Mouse (Mus musculus) forebrain, postnatal 0 days (tissue): Measurements from ENCODE around the gene Ptcd3. TPM values are rescaled to one million over a fixed set of nuclear protein-coding genes. Genes with fewer than 3 reads are reported as not detected.

ENCODE experiments used
- ATAC-seq: fragments of 200-750 bp; cut with Nextera tagmentation; 2 replicates; pipeline ENCODE4 v1.8.0; 2017; ENCODE audit warnings: mild to moderate bottlenecking, moderate library complexity
- DNase-seq: peaks from one replicate; pipeline ENCODE4 v3.0.0-alpha.2; 2015
- H3K27ac ChIP-seq: fragments of 300-500 bp; sonication (generic); 2 replicates; pipeline ENCODE4 v1.5.1; 2014; ENCODE audit warnings: low read depth, mild to moderate bottlenecking, antibody characterized with exemption, low read length, moderate library complexity, mixed read lengths
- H3K27me3 ChIP-seq: fragments of 300-500 bp; sonication (generic); 2 replicates; pipeline ENCODE4 v1.6.1; 2014; ENCODE audit warnings: mild to moderate bottlenecking, low read length, mixed read lengths; ENCODE audit not compliant: insufficient read depth
- H3K36me3 ChIP-seq: fragments of 300-500 bp; sonication (generic); 2 replicates; pipeline ENCODE4 v1.6.1; 2014; ENCODE audit warnings: mild to moderate bottlenecking, moderate library complexity; ENCODE audit not compliant: insufficient read depth
- H3K4me1 ChIP-seq: fragments of 300-500 bp; sonication (generic); 2 replicates; pipeline ENCODE4 v1.6.1; 2014; ENCODE audit warnings: antibody characterized with exemption; ENCODE audit not compliant: insufficient read depth
- H3K4me2 ChIP-seq: fragments of 300-500 bp; sonication (generic); 2 replicates; pipeline ENCODE4 v1.6.1; 2014; ENCODE audit warnings: low read depth, mild to moderate bottlenecking, moderate library complexity
- H3K4me3 ChIP-seq: fragments of 300-500 bp; sonication (generic); 2 replicates; pipeline ENCODE4 v1.5.1; 2014; ENCODE audit warnings: low read depth, low read length, mixed read lengths
- H3K9ac ChIP-seq: fragments of 300-500 bp; sonication (generic); 2 replicates; pipeline ENCODE4 v1.6.1; 2014; ENCODE audit warnings: mild to moderate bottlenecking
- H3K9me3 ChIP-seq: fragments of 300-500 bp; sonication (generic); 2 replicates; pipeline ENCODE4 v1.6.1; 2016; ENCODE audit warnings: low read length
- CTCF ChIP-seq: sonication (generic); IDR thresholded peaks from 2 replicates; pipeline ENCODE4 v1.5.1; 2016; ENCODE audit warnings: antibody characterized with exemption, control low read depth, low read depth
- WGBS: fragments of 180-500 bp; shearing (Covaris S2); extraction: QIAGEN DNeasy Blood & Tissue Kit; methylation state at CpG from one replicate; pipeline ENCODE4 v1.1.7; 2014; 5-methylcytosine and 5-hydroxymethylcytosine counted together
- polyA plus RNA-seq: library from polyadenylated mRNA; unstranded; fragments of >200 nt; fragmentation: Nextera tagmentation; extraction: Ambion mirVana; gene quantifications from 2 replicates; pipeline ENCODE4 v1.2.1, GENCODE M21; 2015
- total RNA-seq: library from RNA; depleted of rRNA; stranded (reverse); fragments of >200 nt; gene quantifications from 2 replicates; pipeline ENCODE4 v1.2.3, GENCODE M21; 2014; rRNA removed

The Ptcd3 gene
- total RNA-seq (80.7 and 91.1 TPM in 2 replicates), polyA plus RNA-seq (54.0 and 63.5 TPM in 2 replicates)

GRCm38 (mm10) chr6:71908481-71909381 lies at the start of gene Ptcd3, which contains the start of gene Polr1a:
Ptcd3 (minus strand) TSS chr6:71908750.
Polr1a (plus strand) TSS chr6:71909053.
- peak within 1 kb of the TSS; percentile 59 for H3K9ac ChIP-seq
- ATAC-seq = peak; percentile 95
- no peaks in the 10 kb centered on the region for H3K27me3 ChIP-seq
- H3K27ac ChIP-seq = peak within 1 kb of the TSS; percentile 64
- no peaks in the 10 kb centered on the region for H3K9me3 ChIP-seq
- peaks cover 19% of the 10 kb centered on the region for H3K36me3 ChIP-seq
- H3K4me1 ChIP-seq = peaks cover 3% of the 10 kb centered on the region; the same call in 1 of the 2 replicates
- peak; percentile 98 for DNase-seq
- H3K4me3 ChIP-seq = peak within 1 kb of the TSS; percentile 67
- WGBS = under 1% methylated on average over 58 of the region's 58 CpGs
- peak within 1 kb of the TSS; percentile 55 for H3K4me2 ChIP-seq
- peak; percentile 15; the same call in 1 of the 2 replicates for TF ChIP-seq CTCF

GRCm38 (mm10) chr6:71951192-71951591 lies 42.6 kb upstream of the Ptcd3 start:
- WGBS = 92% methylated on average over 5 of the region's 5 CpGs
- H3K36me3 ChIP-seq = peaks cover 57% of the 10 kb centered on the region
- no peak overlapping the region for H3K4me3 ChIP-seq
- H3K27me3 ChIP-seq = no peaks in the 10 kb centered on the region
- H3K9ac ChIP-seq = no peak overlapping the region
- TF ChIP-seq CTCF = no peak
- no peak overlapping the region for H3K4me2 ChIP-seq
- H3K9me3 ChIP-seq = no peaks in the 10 kb centered on the region
- no peak for ATAC-seq
- no peak overlapping the region for H3K27ac ChIP-seq
- no peak for DNase-seq
- no peaks in the 10 kb centered on the region for H3K4me1 ChIP-seq

DNA sequence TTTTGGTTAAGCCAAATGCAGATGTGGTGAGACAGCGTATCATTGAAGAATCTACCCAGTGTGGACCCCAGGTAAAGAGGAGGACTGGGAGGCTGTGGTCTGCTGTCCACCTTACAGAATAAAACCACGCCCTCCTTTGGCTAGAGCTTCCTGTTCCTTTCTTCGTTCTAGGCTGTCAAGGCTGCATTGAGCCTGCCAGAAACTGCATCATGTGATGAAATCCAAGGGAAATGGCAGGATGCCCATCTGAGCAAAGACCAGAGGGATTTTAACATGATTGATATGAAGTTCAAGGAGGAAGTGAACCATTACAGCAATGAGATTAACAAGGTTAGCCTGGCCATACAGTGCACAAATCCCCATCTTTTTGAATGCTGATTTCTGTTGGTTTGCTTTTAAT lies 42.0 kb upstream of the Ptcd3 start:
- no peak overlapping the region for H3K27ac ChIP-seq
- ATAC-seq (no peak), DNase-seq (no peak)
- H3K9me3 ChIP-seq = no peaks in the 10 kb centered on the region
- H3K4me3 ChIP-seq = no peak overlapping the region
- H3K36me3 ChIP-seq = peaks cover 57% of the 10 kb centered on the region
- H3K4me1 ChIP-seq = no peaks in the 10 kb centered on the region
- no peaks in the 10 kb centered on the region for H3K27me3 ChIP-seq
- WGBS = 80% methylated on average over 3 of the region's 3 CpGs
- no peak overlapping the region for H3K4me2 ChIP-seq
- H3K9ac ChIP-seq = no peak overlapping the region
- no peak for TF ChIP-seq CTCF

DNA sequence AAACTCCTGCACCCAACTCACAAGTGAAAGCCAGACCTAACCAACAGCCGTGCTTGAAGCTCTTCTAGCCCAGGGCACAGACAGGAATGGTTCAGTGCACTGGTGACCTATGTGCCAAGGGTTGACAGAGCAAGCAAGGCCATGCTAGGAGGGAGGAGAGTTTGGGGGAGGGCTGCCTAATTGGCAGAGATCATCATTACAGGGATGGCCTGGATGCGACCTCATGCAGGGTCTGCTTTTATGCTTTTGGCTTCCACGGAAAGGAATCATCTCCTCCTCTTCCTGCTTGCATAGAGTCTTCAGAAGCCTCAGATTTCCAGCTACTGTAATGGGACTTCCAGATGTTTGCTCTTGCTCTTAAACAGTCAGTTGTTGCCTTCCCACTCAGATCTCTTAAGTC lies 41.2 kb upstream of the Ptcd3 start:
- H3K4me3 ChIP-seq = no peak overlapping the region
- no peaks in the 10 kb centered on the region for H3K9me3 ChIP-seq
- no peak for ATAC-seq
- H3K27ac ChIP-seq = no peak overlapping the region
- H3K4me2 ChIP-seq = no peak overlapping the region
- no peak for TF ChIP-seq CTCF
- no peaks in the 10 kb centered on the region for H3K4me1 ChIP-seq
- DNase-seq = no peak
- H3K36me3 ChIP-seq = peaks cover 55% of the 10 kb centered on the region
- no peak overlapping the region for H3K9ac ChIP-seq
- H3K27me3 ChIP-seq = no peaks in the 10 kb centered on the region
- 70% methylated on average over 3 of the region's 3 CpGs for WGBS

DNA sequence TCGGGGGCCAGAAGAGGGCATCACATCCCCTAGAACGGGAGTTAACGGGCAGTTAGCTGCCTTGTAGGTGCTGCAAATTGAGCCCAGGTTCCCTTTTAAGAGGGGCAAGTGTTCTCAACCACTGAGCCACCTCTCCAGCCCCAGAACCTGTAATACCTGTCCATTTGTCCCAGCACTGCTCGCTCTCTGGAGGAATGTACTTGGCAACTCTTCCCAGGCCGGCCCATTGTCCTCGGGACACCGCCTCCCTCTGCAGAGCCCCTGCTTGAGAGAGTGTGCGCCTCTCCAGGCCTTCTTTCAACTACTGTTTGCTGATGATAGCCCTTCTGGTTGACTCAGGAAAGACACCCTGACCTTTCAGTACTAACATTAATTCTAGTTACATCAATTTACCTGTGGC lies 37.6 kb upstream of the Ptcd3 start:
- H3K4me3 ChIP-seq = no peak overlapping the region
- H3K9ac ChIP-seq = no peak overlapping the region
- WGBS = 96% methylated on average over 8 of the region's 8 CpGs
- no peaks in the 10 kb centered on the region for H3K9me3 ChIP-seq
- TF ChIP-seq CTCF = 0 out of 2 replicates have a peak, but pooled peaks have one; percentile 7
- no peak overlapping the region for H3K27ac ChIP-seq
- H3K36me3 ChIP-seq = peaks cover 37% of the 10 kb centered on the region
- H3K4me2 ChIP-seq = no peak overlapping the region
- no peaks in the 10 kb centered on the region for H3K27me3 ChIP-seq
- DNase-seq = no peak
- ATAC-seq = no peak
- no peaks in the 10 kb centered on the region for H3K4me1 ChIP-seq

DNA sequence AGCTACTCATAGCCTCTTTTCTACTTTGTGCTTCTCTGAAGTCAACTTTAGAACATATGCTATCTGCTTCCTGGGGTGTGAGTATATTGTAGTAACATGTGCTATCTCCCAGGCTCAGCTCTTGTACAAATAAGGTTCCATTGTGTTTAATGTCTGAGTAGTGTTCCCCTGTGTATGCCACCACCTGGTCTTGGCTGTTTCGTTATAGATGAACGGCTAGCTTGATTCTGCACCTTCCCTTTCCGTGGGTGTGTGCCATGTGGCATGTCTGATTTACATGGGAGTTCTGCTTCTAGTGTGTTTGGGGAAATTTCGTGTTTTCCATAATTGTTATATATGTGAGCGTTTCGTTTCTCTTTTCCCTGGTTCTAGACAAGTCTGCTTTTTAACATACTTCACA lies 36.6 kb upstream of the Ptcd3 start:
- H3K9ac ChIP-seq = no peak overlapping the region
- H3K4me2 ChIP-seq = no peak overlapping the region
- 94% methylated on average over 6 of the region's 6 CpGs for WGBS
- no peaks in the 10 kb centered on the region for H3K27me3 ChIP-seq
- TF ChIP-seq CTCF = no peak
- H3K4me1 ChIP-seq = no peaks in the 10 kb centered on the region
- no peaks in the 10 kb centered on the region for H3K9me3 ChIP-seq
- no peak overlapping the region for H3K4me3 ChIP-seq
- DNase-seq (no peak), ATAC-seq (no peak)
- no peak overlapping the region for H3K27ac ChIP-seq
- H3K36me3 ChIP-seq = peaks cover 38% of the 10 kb centered on the region

DNA sequence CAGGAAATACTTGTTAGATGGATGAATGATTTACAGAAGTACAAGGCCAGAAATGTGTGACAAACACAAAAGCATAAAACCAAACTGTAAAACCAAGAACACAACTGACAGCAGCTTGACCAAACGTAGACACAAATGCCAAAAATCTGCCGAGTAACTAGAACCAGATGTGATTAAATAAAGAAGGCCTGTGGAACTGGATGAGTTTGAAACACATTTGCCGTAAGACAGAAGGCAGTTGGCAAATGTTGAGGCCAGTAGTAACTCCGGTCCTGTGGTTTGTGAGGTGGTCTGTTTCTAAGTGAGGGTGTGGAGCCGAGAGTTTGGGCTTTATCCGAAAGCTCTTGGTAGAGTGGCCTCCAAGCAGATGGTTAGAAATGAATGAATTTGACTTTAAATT lies 32.4 kb upstream of the Ptcd3 start:
- ATAC-seq = no peak

More for the DNA sequence above, 32.4 kb upstream of the Ptcd3 start:
- Histone ChIP-seq H3K9me3 (no peaks in the 10 kb centered on the region), H3K4me2 (no peak overlapping the region), H3K9ac (no peak overlapping the region), H3K27ac (no peak overlapping the region), H3K4me1 (no peaks in the 10 kb centered on the region), H3K4me3 (no peak overlapping the region), H3K36me3 (peaks cover 48% of the 10 kb centered on the region), H3K27me3 (no peaks in the 10 kb centered on the region)
- no peak for DNase-seq
- 87% methylated on average over 6 of the region's 6 CpGs for WGBS
- no peak for TF ChIP-seq CTCF
